Mouse (Mus musculus): ENCODE results near the gene Ppp4c.

GRCm38 (mm10) chr7:126749582-126750343 is 42.5 kb downstream of the Ppp4c start:
- TF ChIP-seq POLR2A (IDR thresholded peaks at IDR 0.05; ENCODE audit: borderline replicate concordance, control insufficient read depth, low read depth, low read length) (no peak), CTCF (IDR thresholded peaks at IDR 0.05; ENCODE audit: control insufficient read depth, insufficient read depth, low read length) (peak; percentile 37; the same call in 1 of the 2 replicates)

Measured in bone marrow, adult 2 months (tissue).